Mouse (Mus musculus): ENCODE data around the gene Ubqln5. TPM values are rescaled to one million over a fixed set of nuclear protein-coding genes. Genes with fewer than 3 reads are reported as not detected.

Ubqln5 gene
- polyA plus RNA-seq (2014; fragmentation: Nextera tagmentation; extraction: Ambion mirVana) = not detected in 2 replicates

- Histone ChIP-seq H3K9ac (ENCODE audit: low read depth, low read length) (no peak within 1 kb of the TSS), H3K4me1 (ENCODE audit: control insufficient read depth, insufficient read depth, low read length) (no peaks in the 10 kb centered on the region), H3K4me3 (ENCODE audit: low read length) (no peak within 1 kb of the TSS), H3K9me3 (ENCODE audit: control insufficient read depth, low read length) (no peaks in the 10 kb centered on the region), H3K27ac (ENCODE audit: low read depth, low read length) (no peak within 1 kb of the TSS), H3K36me3 (ENCODE audit: control insufficient read depth, insufficient read depth, low read length) (no peaks in the 10 kb centered on the region), H3K27me3 (ENCODE audit: control insufficient read depth, insufficient read depth, low read length) (no peaks in the 10 kb centered on the region), H3K4me2 (replicated peaks; ENCODE audit: low read depth, low read length) (no peak within 1 kb of the TSS)
- 87% methylated on average over 5 of the region's 5 CpGs for WGBS
- ATAC-seq (ENCODE audit: low FRiP score, low TSS enrichment) = no peak
These were observed at the start of gene Ubqln5 for GRCm38 (mm10) chr7:104129726-104130125. TSS of gene Ubqln5 (minus strand) at chr7:104129826.

GRCm38 (mm10) chr7:104179074-104179473 is 49.4 kb upstream of the Ubqln5 start:
- no peak overlapping the region for H3K9ac ChIP-seq (ENCODE audit: low read depth, low read length)
- 93% methylated on average over 1 of the region's 1 CpGs for WGBS
- no peak for ATAC-seq (ENCODE audit: low FRiP score, low TSS enrichment)
- H3K4me3 ChIP-seq (ENCODE audit: low read length) = no peak overlapping the region
- no peak overlapping the region for H3K4me2 ChIP-seq (replicated peaks; ENCODE audit: low read depth, low read length)
- H3K36me3 ChIP-seq (ENCODE audit: control insufficient read depth, insufficient read depth, low read length) = no peaks in the 10 kb centered on the region
- H3K4me1 ChIP-seq (ENCODE audit: control insufficient read depth, insufficient read depth, low read length) = no peaks in the 10 kb centered on the region
- H3K27ac ChIP-seq (ENCODE audit: low read depth, low read length) = no peak overlapping the region
- H3K9me3 ChIP-seq (ENCODE audit: control insufficient read depth, low read length) = no peaks in the 10 kb centered on the region
- H3K27me3 ChIP-seq (ENCODE audit: control insufficient read depth, insufficient read depth, low read length) = no peaks in the 10 kb centered on the region

DNA sequence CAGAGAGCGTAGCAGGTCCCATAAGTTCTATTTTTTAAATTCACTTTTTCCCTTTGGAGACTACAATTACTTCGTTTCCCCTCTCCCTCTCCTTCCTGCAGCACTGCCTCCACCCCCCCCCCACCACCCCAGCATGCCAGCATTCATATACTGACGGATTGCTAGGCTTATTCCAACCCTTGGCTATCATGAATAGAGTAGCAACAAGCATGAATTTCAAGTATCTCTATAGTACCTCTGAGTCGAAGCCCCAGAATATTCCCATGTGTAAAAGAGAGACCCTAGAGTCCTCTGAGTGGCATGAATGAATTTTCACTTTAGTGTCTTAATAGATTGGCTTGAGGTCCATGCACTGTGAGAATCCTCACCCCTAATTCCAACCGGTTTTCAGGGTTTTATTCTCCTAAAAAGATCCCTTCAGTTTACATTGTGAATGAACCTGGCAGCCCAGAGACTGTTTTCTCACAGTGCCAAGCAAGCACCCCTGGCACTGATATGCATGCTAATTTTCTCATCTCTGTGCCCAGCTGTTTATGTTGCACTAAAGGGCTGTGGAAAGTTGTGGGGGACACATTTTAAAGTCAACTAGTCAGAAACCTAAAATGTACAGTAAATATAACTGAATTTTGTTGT is 48.9 kb upstream of the Ubqln5 start:
- Histone ChIP-seq H3K27me3 (ENCODE audit: control insufficient read depth, insufficient read depth, low read length) (no peaks in the 10 kb centered on the region), H3K36me3 (ENCODE audit: control insufficient read depth, insufficient read depth, low read length) (no peaks in the 10 kb centered on the region), H3K9ac (ENCODE audit: low read depth, low read length) (no peak overlapping the region), H3K9me3 (ENCODE audit: control insufficient read depth, low read length) (no peaks in the 10 kb centered on the region), H3K4me2 (replicated peaks; ENCODE audit: low read depth, low read length) (no peak overlapping the region), H3K4me1 (ENCODE audit: control insufficient read depth, insufficient read depth, low read length) (no peaks in the 10 kb centered on the region), H3K4me3 (ENCODE audit: low read length) (no peak overlapping the region), H3K27ac (ENCODE audit: low read depth, low read length) (no peak overlapping the region)
- 72% methylated on average over 5 of the region's 5 CpGs for WGBS
- no peak for ATAC-seq (ENCODE audit: low FRiP score, low TSS enrichment)

DNA sequence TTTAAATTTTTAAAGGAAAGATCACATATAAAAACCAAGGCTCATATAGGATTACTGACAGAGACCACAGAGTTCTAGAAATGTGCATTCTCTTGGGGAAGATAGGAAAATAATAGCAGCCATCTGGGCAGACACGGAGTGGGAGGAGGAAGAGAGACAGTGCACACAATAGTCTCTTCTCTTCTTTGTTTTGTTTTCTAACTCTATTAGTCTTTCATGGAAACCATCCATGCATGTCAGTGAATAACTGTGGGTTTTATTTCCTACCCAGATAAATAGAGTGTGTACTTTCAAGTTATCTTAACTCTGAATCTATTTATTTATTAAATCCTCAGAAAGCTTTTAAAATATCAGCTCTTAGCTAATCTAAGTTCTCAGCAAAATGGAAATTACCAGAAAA is 45.5 kb upstream of the Ubqln5 start:
- Histone ChIP-seq H3K9me3 (ENCODE audit: control insufficient read depth, low read length) (no peaks in the 10 kb centered on the region), H3K4me1 (ENCODE audit: control insufficient read depth, insufficient read depth, low read length) (no peaks in the 10 kb centered on the region), H3K36me3 (ENCODE audit: control insufficient read depth, insufficient read depth, low read length) (no peaks in the 10 kb centered on the region), H3K27ac (ENCODE audit: low read depth, low read length) (no peak overlapping the region), H3K9ac (ENCODE audit: low read depth, low read length) (no peak overlapping the region), H3K4me2 (replicated peaks; ENCODE audit: low read depth, low read length) (no peak overlapping the region), H3K4me3 (ENCODE audit: low read length) (no peak overlapping the region), H3K27me3 (ENCODE audit: control insufficient read depth, insufficient read depth, low read length) (no peaks in the 10 kb centered on the region)
- ATAC-seq (ENCODE audit: low FRiP score, low TSS enrichment) = no peak
- WGBS = 64% methylated on average over 1 of the region's 1 CpGs

DNA sequence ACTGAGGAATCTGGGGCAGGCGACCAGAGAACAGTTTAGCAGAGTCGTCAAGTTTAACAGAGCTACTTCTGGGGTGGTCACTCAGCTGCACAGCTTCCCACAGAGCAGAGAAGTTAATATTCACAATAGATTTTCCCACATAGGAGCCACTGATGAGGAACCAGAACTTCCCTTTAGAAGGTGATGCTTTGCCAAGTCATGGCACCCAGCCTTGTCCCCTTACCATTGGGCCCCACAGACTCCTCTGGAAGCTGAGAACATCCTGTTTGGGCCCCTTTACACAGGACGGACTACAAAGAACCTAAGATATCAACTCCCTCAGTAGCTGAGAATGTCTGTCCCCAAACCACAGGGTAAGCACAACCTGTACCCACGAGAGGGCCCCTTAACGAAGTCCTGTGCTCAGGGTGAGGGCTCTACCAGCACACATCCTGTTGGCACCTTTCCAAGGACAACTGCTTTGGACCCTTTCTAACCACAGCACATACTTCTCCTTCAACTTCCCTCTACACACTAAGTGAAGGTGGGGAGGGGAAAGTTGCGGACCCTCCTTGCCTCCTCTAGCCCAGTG is 40.1 kb upstream of the Ubqln5 start:
- no peak for ATAC-seq (ENCODE audit: low FRiP score, low TSS enrichment)
- WGBS = 63% methylated on average over 6 of the region's 6 CpGs

GRCm38 (mm10) chr7:104167105-104167504 is 37.5 kb upstream of the Ubqln5 start:
- no peak for ATAC-seq (ENCODE audit: low FRiP score, low TSS enrichment)
- Histone ChIP-seq H3K9me3 (ENCODE audit: control insufficient read depth, low read length) (no peaks in the 10 kb centered on the region), H3K9ac (ENCODE audit: low read depth, low read length) (no peak overlapping the region), H3K27me3 (ENCODE audit: control insufficient read depth, insufficient read depth, low read length) (no peaks in the 10 kb centered on the region), H3K36me3 (ENCODE audit: control insufficient read depth, insufficient read depth, low read length) (no peaks in the 10 kb centered on the region), H3K4me1 (ENCODE audit: control insufficient read depth, insufficient read depth, low read length) (no peaks in the 10 kb centered on the region), H3K4me3 (ENCODE audit: low read length) (no peak overlapping the region), H3K4me2 (replicated peaks; ENCODE audit: low read depth, low read length) (no peak overlapping the region), H3K27ac (ENCODE audit: low read depth, low read length) (no peak overlapping the region)
- 87% methylated on average over 6 of the region's 6 CpGs for WGBS

More for the DNA sequence above, 40.1 kb upstream of the Ubqln5 start:
- no peak overlapping the region for H3K4me3 ChIP-seq (ENCODE audit: low read length)
- H3K9ac ChIP-seq (ENCODE audit: low read depth, low read length) = no peak overlapping the region
- no peaks in the 10 kb centered on the region for H3K27me3 ChIP-seq (ENCODE audit: control insufficient read depth, insufficient read depth, low read length)
- no peak overlapping the region for H3K27ac ChIP-seq (ENCODE audit: low read depth, low read length)
- H3K4me1 ChIP-seq (ENCODE audit: control insufficient read depth, insufficient read depth, low read length) = no peaks in the 10 kb centered on the region
- H3K36me3 ChIP-seq (ENCODE audit: control insufficient read depth, insufficient read depth, low read length) = no peaks in the 10 kb centered on the region
- H3K9me3 ChIP-seq (ENCODE audit: control insufficient read depth, low read length) = no peaks in the 10 kb centered on the region
- H3K4me2 ChIP-seq (replicated peaks; ENCODE audit: low read depth, low read length) = no peak overlapping the region

DNA sequence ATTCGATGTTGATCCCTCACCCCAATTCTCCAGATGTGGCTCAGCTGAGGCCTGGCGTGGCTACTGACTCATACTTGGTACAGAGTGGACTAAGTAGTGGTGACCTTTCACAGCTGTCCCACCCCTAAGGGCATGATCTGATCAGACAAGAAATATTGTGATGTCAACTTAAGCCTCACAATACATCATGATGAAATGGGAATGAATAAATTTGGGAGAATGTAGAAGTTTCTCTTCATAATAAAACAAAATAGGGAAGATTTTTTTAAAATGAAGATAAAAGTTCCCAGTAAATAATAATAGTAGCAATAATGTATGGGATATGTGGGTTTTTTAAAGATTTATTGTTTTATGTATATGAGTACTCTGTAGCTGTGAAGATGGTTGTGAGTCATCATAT is 20.8 kb upstream of the Ubqln5 start, which contains the start of gene Ubqlnl:
Ubqlnl (minus strand) TSS at position 101 of the 400 bp plus-strand sequence.
- no peak within 1 kb of the TSS for H3K27ac ChIP-seq (ENCODE audit: low read depth, low read length)
- no peak within 1 kb of the TSS for H3K4me3 ChIP-seq (ENCODE audit: low read length)
- H3K27me3 ChIP-seq (ENCODE audit: control insufficient read depth, insufficient read depth, low read length) = no peaks in the 10 kb centered on the region
- no peaks in the 10 kb centered on the region for H3K9me3 ChIP-seq (ENCODE audit: control insufficient read depth, low read length)
- no peaks in the 10 kb centered on the region for H3K4me1 ChIP-seq (ENCODE audit: control insufficient read depth, insufficient read depth, low read length)
- 90% methylated on average over 2 of the region's 2 CpGs for WGBS
- H3K36me3 ChIP-seq (ENCODE audit: control insufficient read depth, insufficient read depth, low read length) = no peaks in the 10 kb centered on the region
- no peak for ATAC-seq (ENCODE audit: low FRiP score, low TSS enrichment)
- H3K4me2 ChIP-seq (replicated peaks; ENCODE audit: low read depth, low read length) = no peak within 1 kb of the TSS
- H3K9ac ChIP-seq (ENCODE audit: low read depth, low read length) = no peak within 1 kb of the TSS

GRCm38 (mm10) chr7:104143179-104143578 is 13.6 kb upstream of the Ubqln5 start, which contains the start of gene Ubqln3:
TSS of gene Ubqln3 (minus strand) at chr7:104143279.
- Histone ChIP-seq H3K9ac (ENCODE audit: low read depth, low read length) (no peak within 1 kb of the TSS), H3K4me1 (ENCODE audit: control insufficient read depth, insufficient read depth, low read length) (no peaks in the 10 kb centered on the region), H3K9me3 (ENCODE audit: control insufficient read depth, low read length) (no peaks in the 10 kb centered on the region), H3K4me3 (ENCODE audit: low read length) (no peak within 1 kb of the TSS), H3K4me2 (replicated peaks; ENCODE audit: low read depth, low read length) (no peak within 1 kb of the TSS), H3K36me3 (ENCODE audit: control insufficient read depth, insufficient read depth, low read length) (no peaks in the 10 kb centered on the region), H3K27me3 (ENCODE audit: control insufficient read depth, insufficient read depth, low read length) (no peaks in the 10 kb centered on the region), H3K27ac (ENCODE audit: low read depth, low read length) (no peak within 1 kb of the TSS)
- WGBS = 75% methylated on average over 3 of the region's 3 CpGs
- ATAC-seq (ENCODE audit: low FRiP score, low TSS enrichment) = no peak

- Histone ChIP-seq H3K9me3 (ENCODE audit: control insufficient read depth, low read length) (no peaks in the 10 kb centered on the region), H3K27ac (ENCODE audit: low read depth, low read length) (no peak within 1 kb of the TSS), H3K27me3 (ENCODE audit: control insufficient read depth, insufficient read depth, low read length) (no peaks in the 10 kb centered on the region), H3K4me1 (ENCODE audit: control insufficient read depth, insufficient read depth, low read length) (no peaks in the 10 kb centered on the region), H3K36me3 (ENCODE audit: control insufficient read depth, insufficient read depth, low read length) (no peaks in the 10 kb centered on the region), H3K4me2 (replicated peaks; ENCODE audit: low read depth, low read length) (no peak within 1 kb of the TSS), H3K4me3 (ENCODE audit: low read length) (no peak within 1 kb of the TSS), H3K9ac (ENCODE audit: low read depth, low read length) (no peak within 1 kb of the TSS)
- ATAC-seq (ENCODE audit: low FRiP score, low TSS enrichment) = no peak
- WGBS = 87% methylated on average over 5 of the region's 5 CpGs
These were observed 7.7 kb upstream of the Ubqln5 start, which contains the start of gene Olfr643 for GRCm38 (mm10) chr7:104137305-104137704. TSS of gene Olfr643 (minus strand) at chr7:104137405.
